Mouse (Mus musculus): ENCODE data around the gene Uckl1. TPM values are rescaled to one million over a fixed set of nuclear protein-coding genes. Genes with fewer than 3 reads are reported as not detected.

The Uckl1 gene
- 146 TPM for polyA plus RNA-seq (2015; fragmentation: Illumina TruSeq; extraction: RNeasy Lipid Tissue Mini Kit (QIAGEN cat#74804); ENCODE audit: insufficient read depth, low replicate concordance)

DNA sequence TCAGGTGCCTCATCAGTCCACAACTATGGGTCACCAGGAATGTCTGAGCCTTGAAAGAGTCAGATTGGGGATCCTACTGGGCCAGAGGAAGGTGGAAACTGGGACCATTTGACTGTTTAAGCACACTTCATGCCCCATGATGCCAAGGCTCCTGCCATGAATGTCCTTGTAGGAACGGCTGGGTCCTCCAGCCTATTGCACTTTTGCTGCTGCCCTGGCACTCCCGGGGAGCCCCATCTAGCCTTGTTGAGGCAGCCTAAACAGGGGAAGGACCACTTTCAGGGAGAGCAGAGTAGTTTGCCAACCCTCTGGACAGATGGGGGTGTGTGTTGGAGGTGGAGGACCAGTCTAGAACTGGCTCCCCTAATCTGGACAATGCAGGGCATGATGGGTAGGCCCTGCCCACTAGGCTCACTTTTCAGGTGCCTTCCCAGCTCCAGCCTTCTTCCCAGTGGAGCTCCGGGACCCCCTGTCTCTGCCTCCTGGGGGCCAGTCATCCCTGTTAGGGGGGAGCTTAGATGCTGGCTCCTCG is at the start of gene Uckl1:
TSS of gene Uckl1 (minus strand) at position 482 of the 532 bp plus-strand sequence.

DNA sequence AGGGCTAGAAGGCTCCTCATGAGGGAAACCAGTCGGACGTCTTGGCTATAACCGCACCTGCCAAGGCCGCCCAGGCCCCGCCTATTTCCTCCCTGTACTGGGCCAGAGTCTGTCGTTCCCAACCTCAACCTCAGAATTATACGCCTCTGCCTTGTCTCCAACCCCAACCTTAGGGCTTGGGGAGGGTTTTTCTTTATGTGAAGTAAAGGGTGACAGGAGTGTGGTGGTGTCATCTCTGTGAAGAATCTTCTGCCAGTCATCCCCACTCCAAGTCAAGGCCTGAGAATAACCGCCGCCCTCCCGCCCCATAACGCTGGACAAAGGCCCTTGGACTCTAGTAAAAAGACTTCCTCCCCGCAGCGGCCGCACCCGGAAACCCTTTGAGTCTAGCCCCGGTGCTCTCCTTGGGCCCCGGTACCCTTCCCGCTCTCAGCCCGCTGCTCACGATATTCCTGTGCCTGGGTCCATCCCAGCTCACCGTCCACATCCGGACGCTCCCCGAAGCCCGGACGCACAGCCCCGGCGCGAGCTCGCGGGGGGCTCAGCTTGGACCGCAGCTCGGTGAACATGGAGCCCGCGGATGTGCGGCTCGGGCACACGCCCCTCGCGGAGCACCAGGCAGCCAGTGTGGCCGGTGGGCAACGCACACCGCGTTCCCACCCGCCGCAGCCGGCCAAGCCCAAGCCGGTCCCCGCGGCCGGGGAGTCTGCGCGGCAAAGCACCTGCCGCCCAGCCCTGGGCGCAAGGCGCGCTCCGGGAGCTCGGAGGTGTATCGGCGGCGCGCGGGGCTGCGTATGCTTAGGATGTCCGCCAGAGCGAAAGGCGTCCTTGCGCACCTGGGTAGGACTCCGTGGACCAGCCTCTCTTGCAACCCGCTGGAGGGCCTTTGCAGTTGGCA is 14.0 kb upstream of the Uckl1 start, which contains the start of gene Samd10:
TSS of gene Samd10 (minus strand) at position 759 of the 898 bp plus-strand sequence.

DNA sequence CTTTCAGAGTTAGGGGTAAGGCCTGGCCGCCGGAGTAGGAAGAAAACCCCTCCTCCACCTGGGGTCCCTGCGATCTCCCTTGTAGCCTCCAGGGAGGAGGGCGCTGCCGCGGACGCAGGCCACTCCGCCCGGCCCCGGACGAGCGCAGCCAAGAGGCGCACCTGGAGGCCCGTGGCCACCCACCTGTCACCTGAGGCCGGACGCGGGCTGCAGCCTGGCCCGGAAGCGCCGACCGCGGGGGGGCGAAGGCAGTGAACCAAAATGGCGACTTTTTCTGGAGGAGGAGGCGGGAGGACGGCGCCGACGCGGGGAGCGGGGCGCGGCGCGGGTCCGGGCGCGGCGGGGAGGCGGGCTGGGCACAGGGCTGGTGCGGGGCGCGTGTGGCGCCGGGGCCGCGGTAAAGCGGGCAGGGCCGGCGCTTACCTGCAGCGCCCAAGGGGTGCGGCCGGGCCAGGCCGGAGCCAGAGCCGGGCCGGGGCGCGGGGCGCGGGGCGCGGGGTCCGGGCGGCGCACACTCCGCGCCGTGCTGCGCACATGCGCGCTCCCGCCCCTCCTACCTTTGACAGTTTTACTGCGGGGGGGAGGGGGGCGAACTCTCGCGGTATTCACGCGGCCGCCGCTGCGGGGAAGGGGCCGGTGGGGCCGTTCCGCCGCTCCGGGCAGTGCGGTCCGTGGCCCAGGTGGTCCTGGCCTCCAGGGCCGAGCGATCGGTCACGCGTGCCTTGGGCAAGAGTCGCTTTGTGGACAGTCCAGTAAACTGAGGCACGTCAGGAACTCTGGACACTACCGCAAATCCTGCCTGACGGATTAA is 7.7 kb upstream of the Uckl1 start, which contains the start of gene Zfp512b:
TSS of gene Zfp512b (minus strand) at position 573 of the 811 bp plus-strand sequence.

DNA sequence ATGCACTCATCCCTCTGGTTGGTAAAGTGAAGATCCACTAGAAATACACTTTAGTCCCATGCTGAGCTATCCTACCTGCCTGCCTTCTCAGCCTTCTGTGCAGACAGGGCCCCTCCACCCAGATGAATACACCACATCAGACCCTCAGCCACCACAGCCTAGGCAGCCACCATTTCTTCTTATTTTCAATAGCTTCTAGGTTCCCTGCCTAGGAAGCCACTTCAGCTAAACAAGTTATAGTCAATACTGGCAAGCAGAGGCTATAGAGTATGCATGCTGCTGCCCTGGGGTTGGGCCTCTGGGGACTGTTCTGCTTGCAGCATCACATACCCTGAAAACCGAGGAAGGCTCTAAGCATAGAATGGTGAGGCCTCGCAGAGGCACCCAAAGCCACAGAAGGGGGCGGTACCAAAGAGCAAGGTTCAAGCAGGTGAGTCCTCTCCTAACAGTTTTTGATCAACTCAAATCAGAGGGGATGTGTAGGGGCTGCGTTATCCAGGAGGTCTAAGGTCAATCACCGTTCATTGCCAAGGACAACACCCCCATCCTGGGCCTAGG is 6.9 kb upstream of the Uckl1 start, which contains the start of gene Prpf6:
TSS of gene Prpf6 (plus strand) at position 341 of the 558 bp plus-strand sequence.

DNA sequence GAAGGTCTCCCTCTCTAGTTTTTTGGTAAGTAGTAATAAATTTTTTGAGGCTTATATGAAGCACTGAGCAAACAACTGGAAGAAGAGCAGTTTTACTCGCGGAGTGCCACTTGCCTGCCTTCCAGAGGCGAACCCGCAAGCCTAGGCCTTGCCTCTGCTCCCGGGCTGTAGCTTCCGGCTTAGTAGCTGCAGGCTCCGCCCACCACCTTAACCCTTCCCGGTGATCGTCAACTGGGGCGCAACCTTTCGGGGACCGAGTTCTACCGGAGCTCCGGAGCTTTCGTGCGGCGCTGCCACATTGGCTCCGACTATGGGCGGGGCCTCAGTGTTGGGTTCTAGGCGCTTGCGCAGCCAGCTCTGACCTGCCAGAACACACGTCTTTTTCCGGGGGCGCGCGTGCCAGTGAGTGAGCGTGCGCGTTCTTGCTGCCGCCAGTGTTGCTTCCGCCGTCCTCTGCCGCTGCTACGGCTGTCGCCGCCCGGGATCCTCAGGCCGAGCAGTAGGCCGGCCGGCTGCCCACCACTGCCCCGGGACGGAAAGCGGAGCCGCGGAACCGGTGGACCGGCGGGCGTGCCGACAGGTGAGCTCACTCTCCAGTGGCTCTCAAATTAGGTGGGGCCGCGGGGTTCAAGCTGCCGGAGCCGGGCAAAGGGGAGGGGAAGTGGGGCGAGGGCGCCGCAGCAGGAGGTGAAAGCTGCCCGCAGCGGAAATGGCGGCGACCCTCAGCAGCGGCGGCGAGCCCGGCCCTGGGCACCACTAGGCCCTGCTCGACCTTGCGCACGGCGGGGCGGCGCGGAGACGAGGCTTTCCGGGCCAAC is 64.4 kb downstream of the Uckl1 start, which contains the start of gene Dnajc5:
TSS of gene Dnajc5 (plus strand) at position 368 of the 818 bp plus-strand sequence.

Other genes with a start within 250 kb of the Uckl1 start
- gene Zgpat, start 220.0 kb downstream of the Uckl1 start, polyA plus RNA-seq (2015; fragmentation: Illumina TruSeq; extraction: RNeasy Lipid Tissue Mini Kit (QIAGEN cat#74804); ENCODE audit: insufficient read depth, low replicate concordance), result 30.7 TPM
- 122 TPM for gene Arfrp1, start 219.5 kb downstream of the Uckl1 start, polyA plus RNA-seq (2015; fragmentation: Illumina TruSeq; extraction: RNeasy Lipid Tissue Mini Kit (QIAGEN cat#74804); ENCODE audit: insufficient read depth, low replicate concordance)
- 43.1 TPM for gene Lime1, start 204.8 kb downstream of the Uckl1 start, polyA plus RNA-seq (2015; fragmentation: Illumina TruSeq; extraction: RNeasy Lipid Tissue Mini Kit (QIAGEN cat#74804); ENCODE audit: insufficient read depth, low replicate concordance)
- gene Zbtb46, start 125.5 kb downstream of the Uckl1 start, polyA plus RNA-seq (2015; fragmentation: Illumina TruSeq; extraction: RNeasy Lipid Tissue Mini Kit (QIAGEN cat#74804); ENCODE audit: insufficient read depth, low replicate concordance), result 23.9 TPM
- gene Abhd16b, start 91.7 kb downstream of the Uckl1 start, polyA plus RNA-seq (2015; fragmentation: Illumina TruSeq; extraction: RNeasy Lipid Tissue Mini Kit (QIAGEN cat#74804); ENCODE audit: insufficient read depth, low replicate concordance), result 0.26 TPM
- gene Tpd52l2, start 87.8 kb downstream of the Uckl1 start, polyA plus RNA-seq (2015; fragmentation: Illumina TruSeq; extraction: RNeasy Lipid Tissue Mini Kit (QIAGEN cat#74804); ENCODE audit: insufficient read depth, low replicate concordance), result 59.1 TPM
- 92.0 TPM for gene Dnajc5, start 64.4 kb downstream of the Uckl1 start, polyA plus RNA-seq (2015; fragmentation: Illumina TruSeq; extraction: RNeasy Lipid Tissue Mini Kit (QIAGEN cat#74804); ENCODE audit: insufficient read depth, low replicate concordance)
- gene Prpf6, start 7.0 kb upstream of the Uckl1 start, polyA plus RNA-seq (2015; fragmentation: Illumina TruSeq; extraction: RNeasy Lipid Tissue Mini Kit (QIAGEN cat#74804); ENCODE audit: insufficient read depth, low replicate concordance), result 52.3 TPM
- 25.9 TPM for gene Zfp512b, start 7.9 kb upstream of the Uckl1 start, polyA plus RNA-seq (2015; fragmentation: Illumina TruSeq; extraction: RNeasy Lipid Tissue Mini Kit (QIAGEN cat#74804); ENCODE audit: insufficient read depth, low replicate concordance)
- gene Samd10, start 14.3 kb upstream of the Uckl1 start, polyA plus RNA-seq (2015; fragmentation: Illumina TruSeq; extraction: RNeasy Lipid Tissue Mini Kit (QIAGEN cat#74804); ENCODE audit: insufficient read depth, low replicate concordance), result 15.6 TPM
- gene Gm29797, start 72.1 kb upstream of the Uckl1 start, polyA plus RNA-seq (2015; fragmentation: Illumina TruSeq; extraction: RNeasy Lipid Tissue Mini Kit (QIAGEN cat#74804); ENCODE audit: insufficient read depth, low replicate concordance), result not detected
- 3.5 TPM for gene Sox18, start 86.7 kb upstream of the Uckl1 start, polyA plus RNA-seq (2015; fragmentation: Illumina TruSeq; extraction: RNeasy Lipid Tissue Mini Kit (QIAGEN cat#74804); ENCODE audit: insufficient read depth, low replicate concordance)
- 21.4 TPM for gene Tcea2, start 95.4 kb upstream of the Uckl1 start, polyA plus RNA-seq (2015; fragmentation: Illumina TruSeq; extraction: RNeasy Lipid Tissue Mini Kit (QIAGEN cat#74804); ENCODE audit: insufficient read depth, low replicate concordance)
- gene Rgs19, start 109.1 kb upstream of the Uckl1 start, polyA plus RNA-seq (2015; fragmentation: Illumina TruSeq; extraction: RNeasy Lipid Tissue Mini Kit (QIAGEN cat#74804); ENCODE audit: insufficient read depth, low replicate concordance), result 175 TPM
- gene Lkaaear1, start 113.5 kb upstream of the Uckl1 start, polyA plus RNA-seq (2015; fragmentation: Illumina TruSeq; extraction: RNeasy Lipid Tissue Mini Kit (QIAGEN cat#74804); ENCODE audit: insufficient read depth, low replicate concordance), result not detected
- 0.14 TPM for gene Oprl1, start 130.1 kb upstream of the Uckl1 start, polyA plus RNA-seq (2015; fragmentation: Illumina TruSeq; extraction: RNeasy Lipid Tissue Mini Kit (QIAGEN cat#74804); ENCODE audit: insufficient read depth, low replicate concordance)
- gene Myt1, start 178.4 kb upstream of the Uckl1 start, polyA plus RNA-seq (2015; fragmentation: Illumina TruSeq; extraction: RNeasy Lipid Tissue Mini Kit (QIAGEN cat#74804); ENCODE audit: insufficient read depth, low replicate concordance), result not detected